Mouse (Mus musculus): ENCODE measurements at regions not wholly inside any gene's neighbourhood (a gene's known extent, or its start where the extent isn't known, plus 50 kb on each side); places are given as distances from the start of the nearest gene placed in this dataset.

DNA sequence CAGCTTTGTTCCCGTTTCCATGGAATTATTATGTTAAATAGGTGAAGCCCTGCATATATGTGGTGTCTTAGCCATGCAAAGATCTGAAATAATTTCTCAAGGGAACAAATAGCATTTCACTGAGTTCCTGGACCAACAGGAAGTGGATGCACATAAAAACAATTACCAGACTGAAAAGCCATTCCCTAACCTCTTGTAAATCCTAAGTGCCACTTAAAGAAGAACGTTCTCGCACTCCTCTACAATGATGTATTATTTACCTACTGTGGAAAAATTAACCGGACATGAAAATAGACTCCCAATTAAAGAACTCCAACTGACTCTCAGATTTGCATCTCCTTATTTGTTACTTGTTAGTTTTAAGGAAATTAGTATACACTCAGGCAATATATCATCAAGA lies 288.9 kb upstream of the Cited2 start:
- TF ChIP-seq CTCF (IDR thresholded peaks at IDR 0.05) (no peak), POLR2A (IDR thresholded peaks at IDR 0.05; ENCODE audit: insufficient read depth, low read depth, low read length) (no peak), EP300 (IDR thresholded peaks at IDR 0.05; ENCODE audit: insufficient read depth, low read depth, low read length) (no peak)

Measured in heart, adult 2 months (tissue).